Mouse (Mus musculus) natural killer cell, adult 2 months (primary cell): ENCODE results near the gene Trip11.

ENCODE experiments used
- DNase-seq, 2 experiments: peaks; one replicate each; pipeline ENCODE4 v3.0.0; 2022; ENCODE audit warnings: low spot score in 2 of 2

The Trip11 gene

GRCm38 (mm10) chr12:101897113-101897512, 16.0 kb downstream of the Trip11 start:
- DNase-seq, result peak; percentile 69 to 82

- no peak for DNase-seq
These were observed 19.8 kb downstream of the Trip11 start for GRCm38 (mm10) chr12:101893296-101893695.

DNA sequence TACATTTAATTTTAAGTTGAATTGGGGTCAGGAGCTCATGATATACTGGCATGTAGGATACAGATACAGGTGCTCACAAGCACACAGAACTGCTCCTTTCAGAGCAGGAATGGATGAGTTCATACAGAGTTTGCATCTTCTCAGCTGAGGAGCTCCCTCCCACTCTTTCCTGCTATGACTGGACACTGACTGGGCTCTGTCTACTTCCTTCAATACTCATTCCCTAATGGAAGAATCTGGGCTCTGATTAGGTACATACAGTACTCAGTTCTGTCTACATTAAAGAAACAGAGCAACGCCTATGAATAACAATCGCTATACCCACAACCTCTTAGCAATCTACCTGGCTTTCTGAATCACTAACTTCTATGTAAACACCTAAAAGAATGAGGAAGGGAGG, 20.2 kb downstream of the Trip11 start:
- no peak for DNase-seq

- no peak for DNase-seq
These were observed 22.0 kb downstream of the Trip11 start for GRCm38 (mm10) chr12:101891066-101891465.

DNA sequence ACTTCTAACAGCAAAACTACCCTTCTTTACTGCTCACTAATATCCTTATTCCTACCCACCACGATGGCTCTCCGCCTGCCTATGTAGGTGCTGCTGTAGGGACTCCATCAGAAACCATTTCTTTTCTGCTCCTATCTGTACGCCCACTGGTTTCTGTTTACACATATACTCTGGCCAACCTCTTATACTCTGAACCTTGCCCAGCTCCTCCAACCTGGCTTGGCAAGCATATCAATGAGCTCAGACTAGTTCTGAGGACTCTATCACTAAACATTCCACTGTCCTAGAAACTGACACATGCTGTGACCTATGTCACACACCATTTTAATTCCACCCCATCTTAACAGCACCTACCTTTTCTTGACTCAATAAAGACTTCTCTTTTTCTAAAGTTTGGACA, 23.7 kb downstream of the Trip11 start:
- no peak for DNase-seq

- no peak for DNase-seq
These were observed 24.8 kb downstream of the Trip11 start for GRCm38 (mm10) chr12:101888312-101888711.

DNA sequence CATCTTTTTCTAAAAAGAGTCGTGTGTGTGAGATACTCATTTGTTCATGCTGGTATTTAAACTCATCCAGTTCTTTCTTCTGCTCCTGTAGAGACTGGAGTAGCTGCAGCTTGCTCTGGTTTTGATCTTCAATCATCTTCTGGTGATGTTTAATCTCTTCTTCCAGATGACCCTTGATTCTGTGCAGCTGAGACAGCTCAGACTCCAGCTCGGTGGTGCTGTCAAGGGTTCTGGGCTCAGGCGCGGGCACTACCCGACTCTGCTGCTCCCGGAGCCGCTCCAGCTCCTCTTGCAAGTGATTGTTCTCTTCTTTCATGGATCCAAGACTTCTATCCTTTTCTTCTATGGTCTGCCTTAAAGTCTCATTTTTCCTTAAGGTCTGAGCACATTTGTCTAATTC, 28.1 kb downstream of the Trip11 start:
- DNase-seq, result no peak

GRCm38 (mm10) chr12:101876374-101876773, 36.7 kb downstream of the Trip11 start:
- DNase-seq, result no peak

DNA sequence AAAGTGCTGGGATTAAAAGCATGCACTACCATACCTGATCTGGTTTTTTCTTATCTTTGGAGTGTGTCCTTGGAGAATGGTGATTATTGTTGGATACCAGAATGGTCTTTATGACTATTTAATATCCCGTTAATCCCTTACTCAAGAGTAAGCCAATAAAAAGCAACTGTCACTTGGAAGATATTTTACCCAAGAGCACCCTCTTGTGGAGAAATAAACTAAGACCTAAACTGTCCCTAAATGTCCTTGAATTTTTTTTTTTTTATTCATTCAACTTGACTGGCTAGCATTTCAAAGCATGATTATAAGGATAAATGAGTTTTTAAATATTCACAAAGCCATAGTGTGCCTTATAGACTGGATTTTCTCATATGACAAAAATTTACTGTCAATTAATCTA, 38.0 kb downstream of the Trip11 start:
- no peak for DNase-seq

GRCm38 (mm10) chr12:101862286-101862964, 50.6 kb downstream of the Trip11 start:
- no peak for DNase-seq

GRCm38 (mm10) chr12:101860256-101860655, 52.8 kb downstream of the Trip11 start:
- DNase-seq, result no peak

GRCm38 (mm10) chr12:101858011-101858410, 55.1 kb downstream of the Trip11 start:
- DNase-seq, result no peak

GRCm38 (mm10) chr12:101854336-101854735, 58.7 kb downstream of the Trip11 start:
- no peak for DNase-seq

DNA sequence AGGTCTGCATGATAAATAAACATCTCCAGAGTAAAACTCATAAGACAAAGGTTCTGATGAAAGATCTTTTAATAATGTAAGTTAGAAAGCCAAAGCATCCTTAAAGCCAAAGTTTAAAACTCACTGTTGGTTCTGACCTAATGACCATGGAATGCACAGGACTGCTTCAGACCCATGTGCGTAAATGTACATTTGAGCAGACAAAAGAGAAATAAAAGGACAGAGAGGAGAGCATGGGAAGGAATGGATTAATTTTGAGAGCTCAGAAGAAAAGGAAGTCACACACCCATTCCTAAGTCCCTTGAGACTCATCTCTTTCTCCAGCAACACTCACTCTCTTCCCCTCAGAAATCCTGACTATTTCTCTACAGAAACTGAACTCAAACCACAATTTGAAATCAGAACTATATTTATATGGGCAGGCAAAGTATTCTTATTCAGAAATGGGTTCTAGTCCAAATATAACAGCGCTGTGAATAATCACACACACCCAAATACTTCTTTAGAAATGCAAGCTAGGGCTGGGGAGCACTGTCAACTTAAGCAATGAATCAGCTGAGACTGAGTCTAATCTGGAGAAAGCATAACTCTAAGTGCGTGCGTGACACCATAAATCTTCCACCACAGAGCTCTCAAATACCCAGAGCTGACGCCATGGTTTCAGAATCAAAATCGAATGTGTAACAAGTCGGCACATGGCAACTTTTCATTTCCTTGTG, 61.1 kb downstream of the Trip11 start:
- no peak for DNase-seq

DNA sequence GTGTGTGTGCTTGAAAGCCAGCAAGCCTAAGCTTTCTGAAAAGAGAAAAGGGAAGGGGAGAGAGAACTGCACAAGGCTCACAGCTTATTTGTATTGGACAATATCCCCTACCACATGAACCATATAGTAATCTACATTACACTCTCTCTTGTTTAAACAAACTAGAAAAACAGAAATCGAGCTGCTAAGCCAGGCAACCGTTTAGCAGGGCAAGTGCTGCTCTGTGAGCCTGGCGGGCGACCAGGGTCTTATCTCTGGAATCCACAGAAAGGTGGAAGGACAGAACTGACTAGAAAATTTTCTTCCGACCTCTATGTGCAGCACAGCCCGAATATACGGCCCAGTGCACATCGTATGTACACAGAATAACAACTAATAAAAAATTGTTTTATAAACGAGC, 61.8 kb downstream of the Trip11 start:
- DNase-seq, result no peak

DNA sequence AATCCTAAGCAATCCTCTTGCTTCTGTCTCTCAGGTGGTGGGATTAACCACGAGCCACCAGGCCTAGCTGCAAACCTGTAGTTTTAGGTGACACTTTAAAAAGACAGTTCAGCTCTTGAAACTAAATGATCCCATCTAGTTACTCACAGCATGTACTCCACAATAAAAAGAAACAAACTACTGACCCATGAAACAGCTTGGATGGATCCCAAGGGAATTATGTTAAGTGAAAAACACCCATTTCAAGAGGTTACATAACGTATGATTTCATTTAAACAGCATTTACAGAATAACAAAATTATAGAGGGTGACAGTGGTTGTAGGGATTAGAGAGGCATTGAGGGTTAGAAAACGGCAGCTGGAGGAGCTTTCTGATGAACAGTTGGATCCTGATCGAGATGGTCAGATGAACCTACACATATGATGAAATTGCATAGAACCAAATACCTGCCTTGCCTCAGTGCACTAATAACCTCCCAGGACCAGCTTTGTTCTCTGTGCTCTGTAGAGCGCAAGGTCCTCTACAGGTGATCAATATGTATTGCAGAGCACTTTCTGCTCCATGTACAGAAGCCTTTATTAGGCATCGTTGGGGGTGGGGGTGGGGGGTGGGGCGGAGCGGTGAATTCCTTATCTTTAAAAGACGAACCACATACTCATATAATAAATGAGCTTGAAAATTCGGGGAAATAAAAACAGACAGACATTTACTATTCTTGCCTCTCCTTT, 76.4 kb downstream of the Trip11 start:
- no peak for DNase-seq

- no peak for DNase-seq
These were observed 78.4 kb downstream of the Trip11 start for GRCm38 (mm10) chr12:101834715-101835114.

DNA sequence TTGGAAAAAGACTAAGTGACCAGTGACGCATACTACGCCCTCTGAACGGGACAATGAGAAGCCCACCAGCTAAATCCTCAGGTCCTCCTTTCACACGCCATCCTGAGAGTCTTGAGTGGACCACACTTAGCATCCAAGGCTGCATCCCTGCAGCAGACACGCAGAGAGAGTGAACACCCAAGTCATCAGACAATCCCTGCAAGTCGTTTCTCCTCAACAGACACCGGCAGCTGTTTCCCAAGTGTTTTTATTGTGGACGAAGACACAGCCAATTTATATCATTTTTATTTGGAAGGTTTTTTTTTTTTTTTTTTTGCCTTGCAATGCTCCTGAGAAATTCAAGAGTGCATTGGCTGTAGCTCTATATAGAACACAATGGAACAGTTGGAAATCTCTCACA, 79.3 kb downstream of the Trip11 start:
- DNase-seq, result no peak

GRCm38 (mm10) chr12:101833115-101833506, 80.0 kb downstream of the Trip11 start:
- DNase-seq, result no peak

- DNase-seq, result no peak
These were observed 80.6 kb downstream of the Trip11 start for GRCm38 (mm10) chr12:101832179-101833114.

- no peak for DNase-seq
These were observed 81.8 kb downstream of the Trip11 start for GRCm38 (mm10) chr12:101831221-101831620.

- DNase-seq, result no peak
These were observed 89.9 kb downstream of the Trip11 start for GRCm38 (mm10) chr12:101823161-101823560.
